Mouse (Mus musculus): ENCODE results near the gene Ndufa5. TPM values are rescaled to one million over a fixed set of nuclear protein-coding genes. Genes with fewer than 3 reads are reported as not detected.

The Ndufa5 gene
- polyA plus RNA-seq, 1 experiment from 2014 or later: 432 TPM

DNA sequence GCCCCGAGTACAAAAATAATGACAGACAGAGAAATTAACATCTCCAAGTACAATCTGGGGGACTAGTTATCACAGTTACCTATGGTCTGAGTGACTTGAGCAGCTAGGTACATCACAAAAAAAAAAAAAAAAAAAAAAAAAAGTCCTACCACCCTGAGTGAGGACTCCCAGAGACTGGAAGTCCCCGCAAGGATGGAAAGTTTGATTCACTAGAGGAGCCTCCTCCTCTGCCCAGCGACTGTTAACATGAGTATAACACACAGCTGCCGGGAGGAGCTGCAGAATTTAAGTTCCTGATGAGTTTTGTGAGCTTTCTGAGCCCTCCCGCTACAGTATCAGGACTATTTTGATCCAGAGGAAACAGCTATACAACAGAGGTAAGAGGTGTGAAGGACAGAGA lies 41.3 kb downstream of the Ndufa5 start:
- H3K27ac ChIP-seq (ENCODE audit: low read depth, low read length): no peak overlapping the region
- WGBS: 80% methylated on average over 5 of the region's 5 CpGs
- H3K27me3 ChIP-seq (replicated peaks; ENCODE audit: control insufficient read depth, insufficient read depth, low read length): no peaks in the 10 kb centered on the region
- no peak for ATAC-seq
- H3K4me1 ChIP-seq (ENCODE audit: control insufficient read depth, insufficient read depth, low read depth, low read length): no peaks in the 10 kb centered on the region
- no peak overlapping the region for H3K4me3 ChIP-seq (ENCODE audit: low read length)
- H3K36me3 ChIP-seq (ENCODE audit: control insufficient read depth, insufficient read depth, low read length): no peaks in the 10 kb centered on the region
- no peak overlapping the region for H3K9ac ChIP-seq (ENCODE audit: low read depth, low read length)
- H3K9me3 ChIP-seq (ENCODE audit: control insufficient read depth, low read length): no peaks in the 10 kb centered on the region
- H3K4me2 ChIP-seq (ENCODE audit: low read length): no peak overlapping the region

GRCm38 (mm10) chr6:24470571-24471132 lies 57.2 kb downstream of the Ndufa5 start:
- Histone ChIP-seq H3K27me3 (replicated peaks; ENCODE audit: control insufficient read depth, insufficient read depth, low read length) (no peaks in the 10 kb centered on the region), H3K4me2 (ENCODE audit: low read length) (no peak overlapping the region), H3K27ac (ENCODE audit: low read depth, low read length) (no peak overlapping the region), H3K4me3 (ENCODE audit: low read length) (no peak overlapping the region), H3K9ac (ENCODE audit: low read depth, low read length) (no peak overlapping the region), H3K9me3 (ENCODE audit: control insufficient read depth, low read length) (no peaks in the 10 kb centered on the region), H3K36me3 (ENCODE audit: control insufficient read depth, insufficient read depth, low read length) (no peaks in the 10 kb centered on the region), H3K4me1 (ENCODE audit: control insufficient read depth, insufficient read depth, low read depth, low read length) (no peaks in the 10 kb centered on the region)
- WGBS: 33% methylated on average over 1 of the region's 1 CpGs
- ATAC-seq: peak; percentile 79

DNA sequence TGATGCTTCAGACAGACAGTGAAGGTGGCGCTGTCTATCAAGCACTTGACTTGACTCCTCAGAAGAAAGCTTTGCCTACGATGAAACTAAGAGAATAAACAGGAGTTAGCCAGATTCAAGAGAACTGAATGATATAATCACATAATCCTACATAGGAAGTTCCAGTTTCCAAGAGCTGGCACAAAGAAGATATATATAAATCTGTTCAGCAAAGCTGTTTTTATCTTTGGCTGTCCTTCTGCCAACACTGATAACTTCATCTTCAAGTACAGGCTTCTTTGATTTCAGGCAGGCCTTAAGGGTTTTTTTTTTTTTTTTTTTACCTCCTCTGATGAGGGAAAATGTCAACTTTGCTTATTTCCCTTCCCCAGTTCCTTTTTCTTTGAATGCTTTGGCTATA lies 57.7 kb downstream of the Ndufa5 start:
- no peaks in the 10 kb centered on the region for H3K36me3 ChIP-seq (ENCODE audit: control insufficient read depth, insufficient read depth, low read length)
- WGBS: 74% methylated on average over 2 of the region's 2 CpGs
- H3K9me3 ChIP-seq (ENCODE audit: control insufficient read depth, low read length): no peaks in the 10 kb centered on the region
- H3K9ac ChIP-seq (ENCODE audit: low read depth, low read length): no peak overlapping the region
- H3K4me1 ChIP-seq (ENCODE audit: control insufficient read depth, insufficient read depth, low read depth, low read length): no peaks in the 10 kb centered on the region
- no peaks in the 10 kb centered on the region for H3K27me3 ChIP-seq (replicated peaks; ENCODE audit: control insufficient read depth, insufficient read depth, low read length)
- H3K4me2 ChIP-seq (ENCODE audit: low read length): no peak overlapping the region
- H3K27ac ChIP-seq (ENCODE audit: low read depth, low read length): no peak overlapping the region
- ATAC-seq: no peak
- H3K4me3 ChIP-seq (ENCODE audit: low read length): no peak overlapping the region

Other genes with a start within 250 kb of the Ndufa5 start
- gene Iqub, start 12.9 kb downstream of the Ndufa5 start, polyA plus RNA-seq (2015; fragmentation: Nextera tagmentation; extraction: Ambion mirVana): 2.3 and 2.8 TPM in 2 replicates
- 0.04 and 0.05 TPM in 2 replicates for gene Asb15, start 131 bp upstream of the Ndufa5 start, polyA plus RNA-seq (2015; fragmentation: Nextera tagmentation; extraction: Ambion mirVana)
- gene Lmod2, start 69.7 kb upstream of the Ndufa5 start, polyA plus RNA-seq (2015; fragmentation: Nextera tagmentation; extraction: Ambion mirVana): 0.30 TPM in 1 of 2 replicates, not detected in the other
- gene Wasl, start 137.0 kb upstream of the Ndufa5 start, polyA plus RNA-seq (2015; fragmentation: Nextera tagmentation; extraction: Ambion mirVana): 52.2 and 61.3 TPM in 2 replicates
- not detected in 2 replicates for gene Hyal6, start 205.2 kb upstream of the Ndufa5 start, polyA plus RNA-seq (2015; fragmentation: Nextera tagmentation; extraction: Ambion mirVana)
- gene Hyal4, start 220.3 kb upstream of the Ndufa5 start, polyA plus RNA-seq (2015; fragmentation: Nextera tagmentation; extraction: Ambion mirVana): not detected in 2 replicates